Mouse (Mus musculus) cerebellum, adult 2 months (tissue): ENCODE measurements around the gene Fam135a. TPM values are rescaled to one million over a fixed set of nuclear protein-coding genes. Genes with fewer than 3 reads are reported as not detected.

Experiments
- DNase-seq, 2 experiments: peaks; one replicate each; pipeline ENCODE4 v3.0.0; 2021
- H3K27ac ChIP-seq: fragments of 200-500 bp; 2 replicates; pipeline ENCODE4 v1.5.1; 2012; ENCODE audit warnings: low read length, control low read depth, inconsistent platforms; ENCODE audit not compliant: insufficient read depth
- H3K27me3 ChIP-seq: fragments of 200-500 bp; 2 replicates; pipeline ENCODE4 v1.6.1; 2012; ENCODE audit warnings: inconsistent platforms, mild to moderate bottlenecking, low read length, moderate library complexity; ENCODE audit not compliant: control insufficient read depth, insufficient read depth
- H3K4me1 ChIP-seq: fragments of 200-500 bp; 2 replicates; pipeline ENCODE4 v1.6.1; 2011; ENCODE audit warnings: low read length; ENCODE audit not compliant: control insufficient read depth, insufficient read depth
- H3K4me3 ChIP-seq: fragments of 200-500 bp; replicated peaks from 2 replicates; pipeline ENCODE3; 2011; ENCODE audit warnings: mild to moderate bottlenecking, low read depth, low read length, control low read depth; ENCODE audit not compliant: insufficient read depth
- CTCF ChIP-seq: fragments of 200-500 bp; IDR thresholded peaks from 2 replicates; pipeline ENCODE4 v1.5.1; 2011; ENCODE audit warnings: low read depth, mild to moderate bottlenecking, control low read depth, low read length, moderate library complexity, borderline replicate concordance; ENCODE audit not compliant: insufficient read depth
- POLR2A ChIP-seq: fragments of 200-500 bp; IDR thresholded peaks from 2 replicates; pipeline ENCODE4 v1.6.1; 2011; ENCODE audit warnings: low read length, control low read depth, borderline replicate concordance; ENCODE audit not compliant: insufficient read depth
- WGBS: fragments of 180-500 bp; shearing (Covaris S2); methylation state at CpG from one replicate; pipeline ENCODE4 v1.1.7; 2018; 5-methylcytosine and 5-hydroxymethylcytosine counted together
- polyA plus RNA-seq: library from polyadenylated mRNA; depleted of rRNA; stranded (reverse); fragments of >200 nt; gene quantifications from 2 replicates; pipeline ENCODE4 v1.2.3, GENCODE M21; 2012; rRNA removed

Fam135a gene
- 38.6 and 39.5 TPM in 2 replicates for polyA plus RNA-seq

DNA sequence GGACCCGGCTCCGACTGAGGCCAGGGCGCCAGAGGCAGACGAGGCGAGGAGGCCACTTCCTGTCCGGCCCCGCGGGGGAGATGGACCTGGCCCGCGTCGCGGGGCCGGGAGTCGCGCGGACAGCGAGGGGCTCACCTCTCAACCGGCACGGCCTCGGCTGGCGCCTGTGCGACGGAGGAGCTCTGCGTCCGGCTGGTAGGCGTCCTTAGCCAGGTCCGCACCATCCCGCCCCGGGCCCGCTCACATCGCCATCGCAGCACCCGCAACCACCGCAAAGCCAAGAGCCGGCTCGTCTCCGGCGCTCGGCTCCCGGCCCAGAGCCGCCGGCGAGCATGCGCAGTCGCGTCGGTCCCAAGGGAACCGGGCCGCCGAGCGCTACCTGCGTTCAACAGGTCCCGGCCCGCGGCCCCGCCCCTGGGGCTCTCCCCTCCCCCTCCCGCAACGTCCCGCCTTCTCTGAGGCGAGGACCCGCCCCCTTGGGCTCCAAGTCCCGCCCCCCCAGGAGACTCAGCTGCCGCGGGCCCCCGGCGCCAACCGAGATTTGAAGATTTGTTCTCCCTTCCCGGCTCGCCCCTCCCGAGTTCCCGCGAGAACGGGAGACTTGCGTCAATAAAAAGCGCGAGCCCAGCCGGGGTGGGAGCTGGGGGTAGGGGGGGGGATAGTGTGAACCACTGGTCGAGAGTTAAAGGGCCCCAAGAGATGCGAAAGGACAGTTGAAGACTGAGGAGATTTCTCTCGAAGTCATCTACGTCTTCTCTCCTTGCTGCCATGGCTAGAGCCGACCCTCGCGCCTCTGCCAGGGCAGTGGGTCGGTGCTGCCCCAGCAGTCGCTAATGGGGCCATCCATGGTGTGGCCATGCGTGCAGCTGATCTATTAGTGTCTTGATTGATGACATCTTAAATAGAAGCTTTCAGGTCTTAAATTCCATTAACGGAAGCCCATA lies at the start of gene Fam135a:
Gene Fam135a, minus strand, starts transcription at position 416 of the 944 bp plus-strand sequence.
- peak; percentile 87 to 90 for DNase-seq
- Histone ChIP-seq H3K27ac (peak within 1 kb of the TSS; percentile 89), H3K4me3 (peak within 1 kb of the TSS; percentile 72), H3K27me3 (no peaks in the 10 kb centered on the region), H3K4me1 (peaks cover 3% of the 10 kb centered on the region; the same call in 1 of the 2 replicates)
- 2% methylated on average over 72 of the region's 88 CpGs for WGBS
- no peak for TF ChIP-seq CTCF
- peak; percentile 69 for TF ChIP-seq POLR2A

GRCm38 (mm10) chr1:24143504-24143903 lies 43.4 kb upstream of the Fam135a start:
- Histone ChIP-seq H3K4me3 (no peak overlapping the region), H3K27ac (no peak overlapping the region), H3K27me3 (no peaks in the 10 kb centered on the region), H3K4me1 (no peaks in the 10 kb centered on the region)
- DNase-seq, result no peak
- WGBS, result 77% methylated on average over 8 of the region's 8 CpGs
- TF ChIP-seq POLR2A (no peak), CTCF (no peak)

DNA sequence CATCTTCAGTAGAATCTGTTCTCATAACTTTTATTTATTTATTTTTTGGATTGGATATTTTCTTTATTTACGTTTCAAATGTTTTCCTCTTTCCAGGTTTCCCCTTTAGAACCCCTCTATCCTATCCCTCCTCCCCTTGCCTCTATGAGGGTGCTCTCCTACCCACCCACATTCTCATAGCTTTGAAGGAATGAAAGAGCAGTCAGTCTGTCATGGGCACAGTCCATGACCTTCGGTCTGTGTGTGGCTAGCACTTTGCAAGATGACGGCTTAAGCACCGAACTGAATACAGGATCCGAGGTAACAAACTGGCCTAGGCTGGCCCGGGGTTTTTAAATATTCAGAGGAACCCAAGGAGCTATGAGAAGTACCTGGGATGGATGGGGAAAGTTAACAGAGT lies 40.4 kb upstream of the Fam135a start:
- no peaks in the 10 kb centered on the region for H3K27me3 ChIP-seq
- H3K27ac ChIP-seq, result no peak overlapping the region
- DNase-seq, result no peak
- WGBS, result 75% methylated on average over 6 of the region's 6 CpGs
- H3K4me1 ChIP-seq, result no peaks in the 10 kb centered on the region
- no peak overlapping the region for H3K4me3 ChIP-seq
- TF ChIP-seq POLR2A (no peak), CTCF (no peak)

- Histone ChIP-seq H3K4me1 (no peaks in the 10 kb centered on the region), H3K27me3 (no peaks in the 10 kb centered on the region), H3K27ac (no peak overlapping the region), H3K4me3 (no peak overlapping the region)
- peak; percentile 97 for TF ChIP-seq CTCF
- no peak for TF ChIP-seq POLR2A
- DNase-seq, result peak; percentile 78 to 84
- 10% methylated on average over 3 of the region's 3 CpGs for WGBS
Measured at GRCm38 (mm10) chr1:24137133-24137532, 37.0 kb upstream of the Fam135a start.

DNA sequence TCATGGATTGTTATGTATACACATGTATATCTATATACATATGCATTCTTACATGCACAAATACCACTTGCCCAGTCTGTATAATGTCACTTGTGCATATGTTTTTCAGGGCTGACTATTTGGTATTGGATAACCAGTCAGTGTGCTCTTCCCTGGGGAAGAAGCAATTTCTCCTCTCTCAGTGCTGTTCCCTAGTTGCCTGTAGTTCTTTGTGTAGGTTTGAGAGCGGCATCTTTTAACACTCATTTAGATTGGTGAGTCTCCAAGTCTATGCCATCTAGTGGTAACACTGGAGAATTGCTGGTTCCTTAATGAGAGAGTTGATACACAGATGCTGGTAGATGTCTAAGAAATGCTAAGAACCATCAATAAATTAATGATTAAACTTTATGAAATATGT lies 34.7 kb upstream of the Fam135a start:
- peak in 1 of 2 experiments; percentile 40 for DNase-seq
- Histone ChIP-seq H3K27me3 (no peaks in the 10 kb centered on the region), H3K4me1 (no peaks in the 10 kb centered on the region), H3K4me3 (no peak overlapping the region), H3K27ac (no peak overlapping the region)
- WGBS, result 0% methylated on average over 1 of the region's 1 CpGs
- TF ChIP-seq CTCF, result peak; percentile 53; the same call in 1 of the 2 replicates
- no peak for TF ChIP-seq POLR2A

- Histone ChIP-seq H3K4me1 (no peaks in the 10 kb centered on the region), H3K27ac (no peak overlapping the region), H3K4me3 (peak overlapping the region; percentile 17), H3K27me3 (no peaks in the 10 kb centered on the region)
- DNase-seq, result peak; percentile 6 to 9
- WGBS, result 40% methylated on average over 19 of the region's 19 CpGs
- TF ChIP-seq CTCF (no peak), POLR2A (no peak)
Measured at GRCm38 (mm10) chr1:24133853-24134252, 33.7 kb upstream of the Fam135a start.

- 74% methylated on average over 6 of the region's 6 CpGs for WGBS
- H3K4me3 ChIP-seq, result no peak overlapping the region
- DNase-seq, result no peak
- H3K4me1 ChIP-seq, result no peaks in the 10 kb centered on the region
- no peak overlapping the region for H3K27ac ChIP-seq
- no peak for TF ChIP-seq POLR2A
- TF ChIP-seq CTCF, result no peak
- H3K27me3 ChIP-seq, result no peaks in the 10 kb centered on the region
Measured at GRCm38 (mm10) chr1:24127866-24128265, 27.7 kb upstream of the Fam135a start.

DNA sequence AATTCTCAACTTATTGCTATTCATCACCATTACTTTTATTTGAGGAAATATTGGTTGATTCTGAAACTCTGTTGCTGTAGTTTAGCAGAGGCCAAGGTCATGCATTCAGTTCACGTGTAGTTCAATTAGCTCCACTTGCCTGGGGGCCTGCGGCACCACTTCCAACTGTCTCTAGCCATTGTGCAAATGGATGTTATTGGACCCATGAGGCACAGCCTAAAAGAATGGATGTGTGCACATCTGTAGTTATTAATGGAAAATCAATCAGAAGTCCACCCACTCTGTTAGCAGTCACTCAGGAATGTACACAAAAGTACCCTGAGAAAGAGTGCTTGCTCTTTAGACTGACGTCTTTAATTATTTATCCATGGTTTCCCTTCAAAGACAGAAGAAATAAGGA lies 24.5 kb upstream of the Fam135a start:
- Histone ChIP-seq H3K27me3 (no peaks in the 10 kb centered on the region), H3K4me3 (no peak overlapping the region), H3K4me1 (no peaks in the 10 kb centered on the region), H3K27ac (no peak overlapping the region)
- no peak for DNase-seq
- no peak for TF ChIP-seq POLR2A
- WGBS, result 82% methylated on average over 3 of the region's 3 CpGs
